Mouse (Mus musculus) neutrophil, adult 83 days (primary cell): Measurements from ENCODE around the gene Rpl36al. TPM values are rescaled to one million over a fixed set of nuclear protein-coding genes. Genes with fewer than 3 reads are reported as not detected.

Experiments
- total RNA-seq, 2 experiments: library from RNA; stranded (reverse); gene quantifications; one replicate each; pipeline ENCODE4 v1.2.4; 2023

The Rpl36al gene
- 100 to 1,000 TPM; 236 to 244 TPM for total RNA-seq

DNA sequence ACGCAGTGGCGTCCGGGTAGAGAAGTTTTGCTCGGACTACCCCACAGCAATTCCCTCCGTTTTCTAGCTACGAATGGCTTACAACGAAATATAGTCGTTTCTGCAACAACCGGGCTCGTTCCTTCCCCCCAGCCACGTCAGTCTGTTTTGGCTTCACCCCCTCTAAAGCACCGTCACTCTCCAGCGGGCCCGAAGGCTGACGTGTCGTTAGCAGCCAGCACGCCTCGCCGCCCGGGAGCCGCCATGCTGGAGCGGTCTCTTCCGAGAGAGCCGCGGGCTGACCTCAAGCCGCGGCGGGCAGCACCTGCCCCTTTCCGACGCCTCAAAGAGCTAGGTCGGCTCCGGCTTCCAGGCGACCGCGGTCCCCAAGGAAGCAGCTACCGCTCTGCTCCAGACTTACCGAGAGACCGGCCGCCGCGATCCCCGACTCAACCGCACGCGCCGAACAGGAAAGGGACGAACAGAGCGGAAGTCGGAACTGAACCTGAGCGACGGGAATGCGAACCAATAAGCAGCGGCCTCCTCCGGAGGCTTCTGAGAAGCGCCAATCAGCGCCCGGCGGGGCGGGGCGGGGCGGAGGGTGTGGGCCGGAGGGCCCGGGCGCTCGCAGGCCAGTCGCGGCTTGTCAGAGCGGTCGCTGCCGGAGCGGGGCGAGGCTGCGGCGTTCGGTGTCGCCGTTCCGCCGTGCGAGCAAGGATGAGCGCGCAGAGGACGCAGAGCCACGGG is at the start of gene Rpl36al, which contains the start of gene Mgat2:
TSS of gene Rpl36al (minus strand) at position 501 of the 726 bp plus-strand sequence.
TSS of gene Mgat2 (plus strand) at position 575 of the 726 bp plus-strand sequence.

DNA sequence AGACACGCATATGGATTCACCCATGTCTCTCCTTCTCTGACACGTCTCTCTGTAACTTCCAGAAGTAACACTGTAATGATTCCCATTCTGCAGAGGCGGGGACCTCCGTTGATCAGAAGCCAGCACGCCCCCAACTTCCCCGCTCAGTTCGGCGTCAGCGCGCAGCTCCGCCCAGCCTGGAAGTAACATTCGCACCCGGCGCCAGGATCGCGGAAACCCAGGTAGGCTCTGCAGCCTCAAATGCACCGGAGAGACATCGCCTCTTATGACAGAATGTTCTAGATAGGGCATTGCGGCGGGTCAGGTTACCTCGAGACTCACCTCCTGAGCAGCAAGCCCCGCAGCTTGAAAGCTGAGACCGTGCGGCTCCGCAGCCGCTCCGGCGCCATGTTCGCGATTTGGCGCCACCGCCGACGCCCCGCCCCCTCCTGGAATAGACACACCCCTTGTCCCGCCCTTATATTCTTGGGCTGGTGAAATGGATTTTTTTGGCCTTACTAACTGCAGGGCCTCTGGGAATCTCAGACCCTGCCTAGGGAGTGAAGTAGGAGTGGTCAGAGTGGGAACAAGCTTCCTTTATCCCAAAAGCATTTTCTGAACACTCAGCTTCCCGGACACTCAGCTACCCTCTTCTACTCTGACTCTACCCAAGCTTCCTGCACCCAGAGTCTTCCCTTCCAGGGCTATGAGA is 44.0 kb upstream of the Rpl36al start, which contains the start of gene Pole2:
TSS of gene Pole2 (minus strand) at position 420 of the 691 bp plus-strand sequence.

DNA sequence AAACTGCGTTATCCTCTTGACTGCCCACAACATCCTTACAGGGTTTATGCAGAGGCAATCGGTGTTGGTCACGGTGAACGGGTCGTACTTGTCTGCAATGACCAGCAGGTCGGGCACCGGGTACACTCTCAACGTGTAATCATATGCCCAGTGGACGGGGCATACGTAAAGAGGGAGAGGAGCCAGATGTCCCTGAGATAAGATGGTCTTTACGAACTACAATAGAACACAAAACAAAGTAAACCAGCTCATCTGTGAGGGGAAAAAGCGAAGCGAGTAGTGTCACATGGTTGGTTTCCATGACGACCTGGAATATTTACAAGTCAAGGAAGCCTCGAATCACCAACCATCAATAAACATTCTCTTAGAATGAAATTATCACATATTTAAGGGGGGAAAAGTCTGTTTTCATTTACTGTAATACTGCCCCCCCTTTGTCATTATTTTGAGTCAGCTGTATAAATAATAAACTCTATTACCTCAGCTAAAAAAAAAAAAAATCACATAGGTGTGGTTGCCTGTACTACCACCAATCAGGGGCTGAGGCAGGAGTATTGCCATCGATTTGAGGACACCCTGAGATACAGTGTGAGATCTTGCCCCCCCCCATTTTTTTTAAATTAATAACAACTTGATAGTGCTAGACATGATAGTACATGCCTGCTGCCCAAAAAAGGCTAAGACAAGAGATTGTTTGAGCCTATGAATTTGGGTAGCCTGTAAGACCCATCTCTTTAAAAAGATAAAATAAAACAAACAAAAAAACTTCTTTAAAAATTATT is 20.4 kb upstream of the Rpl36al start, which contains the start of gene Gm49384:
TSS of gene Gm49384 (minus strand) at position 216 of the 782 bp plus-strand sequence.

DNA sequence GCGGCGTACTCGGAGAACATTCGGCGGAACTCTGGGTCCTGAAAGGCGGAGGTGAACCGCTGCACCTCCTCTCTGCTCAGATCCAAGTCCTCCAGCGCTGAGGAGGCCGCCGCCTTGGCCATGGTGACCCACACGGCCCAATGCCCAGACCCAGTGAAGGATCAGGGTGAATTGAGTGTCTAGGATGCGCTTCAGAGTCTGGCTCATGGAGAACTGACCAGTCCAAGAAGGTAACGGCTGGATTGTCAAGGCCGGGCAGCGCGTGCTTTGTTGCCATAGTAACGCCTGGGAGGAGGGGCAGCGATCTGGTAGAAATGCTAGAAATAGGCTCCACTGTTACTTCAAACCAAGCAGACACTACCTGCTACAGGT is 14.3 kb upstream of the Rpl36al start, which contains the start of gene Dnaaf2:
TSS of gene Dnaaf2 (minus strand) at position 266 of the 372 bp plus-strand sequence.

DNA sequence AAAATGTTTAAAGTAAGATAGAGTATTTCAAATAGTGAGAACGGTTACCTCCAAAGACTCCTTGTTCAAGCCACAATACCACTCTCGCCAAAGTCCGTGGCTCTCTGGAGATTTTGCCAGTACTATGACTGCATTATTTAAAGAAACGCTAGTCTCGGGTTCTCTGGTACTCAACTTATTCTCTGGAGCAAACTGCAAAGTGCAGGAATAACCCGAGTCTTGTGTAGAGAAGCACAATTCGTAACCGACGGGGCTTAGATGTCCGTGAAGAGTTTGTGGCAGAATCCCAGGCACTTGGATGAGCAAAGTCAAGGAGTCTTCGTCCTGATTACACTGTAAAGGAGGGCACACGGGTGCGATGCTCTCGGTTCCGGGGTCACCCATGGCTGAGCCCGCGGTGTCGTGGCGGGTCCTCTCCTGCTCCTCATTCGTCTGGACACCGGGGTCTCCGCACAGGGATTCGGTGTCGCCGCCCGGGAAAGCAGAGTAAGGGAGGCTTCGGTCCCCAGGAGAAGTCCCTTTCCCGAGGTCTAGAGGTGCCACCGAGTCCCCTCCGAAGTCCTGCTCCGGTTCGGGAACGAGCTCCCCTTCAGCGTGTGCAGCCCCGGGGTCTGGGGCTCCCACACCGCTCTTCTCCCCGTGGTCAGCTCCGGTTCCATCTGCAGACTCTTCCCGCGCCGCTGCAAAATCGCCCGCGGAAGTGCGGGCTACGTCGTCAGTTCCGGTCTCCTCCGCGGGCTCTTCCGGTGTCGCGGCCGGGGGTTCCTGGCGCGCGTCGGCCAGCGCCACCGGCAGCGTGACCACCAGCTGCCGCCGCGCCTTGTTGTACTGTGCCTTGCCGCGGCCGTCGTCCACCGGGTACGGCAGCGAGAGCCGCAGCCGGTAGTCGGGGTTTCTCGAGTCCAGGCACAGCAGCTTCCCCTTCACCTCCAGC is 12.8 kb upstream of the Rpl36al start, which contains the start of gene Gm49383:
TSS of gene Gm49383 (minus strand) at position 661 of the 934 bp plus-strand sequence.

DNA sequence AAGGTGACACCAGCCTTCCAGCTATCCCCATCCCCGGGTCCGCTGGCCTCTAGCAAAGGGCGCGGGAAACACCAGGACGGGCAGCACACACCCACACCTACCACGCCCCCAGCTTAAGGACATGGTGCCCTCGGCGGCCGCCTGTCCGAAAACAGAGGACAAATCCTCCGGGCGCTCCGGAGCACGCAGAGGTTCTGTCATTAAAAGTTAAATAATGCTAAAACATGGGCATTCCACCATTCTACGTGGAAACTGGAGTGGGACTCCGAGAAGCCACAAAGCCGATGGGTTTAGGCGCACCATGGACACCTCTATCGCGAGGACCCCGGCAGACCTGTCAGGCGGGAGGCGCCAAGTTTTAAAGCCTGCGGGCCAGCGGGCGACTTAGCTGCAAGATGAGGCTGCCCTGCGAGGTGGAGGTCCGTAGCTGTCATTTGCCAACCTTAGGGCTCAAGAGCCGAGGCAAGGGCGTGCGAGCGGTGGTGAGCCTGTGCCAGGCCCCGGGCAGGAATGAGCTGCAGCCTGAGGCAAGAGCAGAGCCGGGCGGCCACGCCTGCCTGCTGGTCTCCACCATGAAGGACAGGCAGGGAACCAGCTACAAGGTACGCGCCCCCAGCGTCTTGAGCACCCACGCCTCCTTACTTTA is 15.3 kb downstream of the Rpl36al start, which contains the start of gene Lrr1:
TSS of gene Lrr1 (plus strand) at position 354 of the 646 bp plus-strand sequence.

DNA sequence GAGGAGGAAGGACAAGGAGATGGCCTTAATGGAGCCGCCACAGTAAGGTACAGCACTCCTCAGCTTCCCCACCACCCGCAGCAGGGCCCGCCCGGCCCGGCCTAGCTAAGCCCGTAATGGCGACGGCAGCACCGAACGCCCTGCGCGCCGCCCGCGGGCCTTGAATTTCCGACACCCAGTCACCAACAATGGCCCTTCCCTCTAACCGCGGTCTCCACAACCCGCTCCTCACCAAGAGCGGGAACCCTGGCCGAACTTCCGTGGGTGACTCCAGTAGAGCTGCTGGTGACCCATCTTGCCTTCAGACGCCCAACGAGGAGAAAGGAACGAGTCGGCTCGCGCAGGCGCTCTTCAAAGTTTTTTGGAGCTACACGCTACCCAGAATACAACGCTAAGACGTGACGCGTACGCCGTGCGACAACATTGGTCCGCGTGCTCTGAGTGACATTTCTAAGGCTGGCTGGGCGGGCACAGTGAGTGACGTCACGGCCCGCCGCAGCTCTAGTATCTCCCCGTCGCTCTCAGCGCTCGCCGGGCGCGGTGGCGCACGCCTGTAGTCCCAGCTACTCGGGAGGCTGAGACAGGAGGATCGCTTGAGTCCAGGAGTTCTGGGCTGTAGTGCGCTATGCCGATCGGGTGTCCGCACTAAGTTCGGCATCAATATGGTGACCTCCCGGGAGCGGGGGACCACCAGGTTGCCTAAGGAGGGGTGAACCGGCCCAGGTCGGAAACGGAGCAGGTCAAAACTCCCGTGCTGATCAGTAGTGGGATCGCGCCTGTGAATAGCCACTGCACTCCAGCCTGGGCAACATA is 24.9 kb downstream of the Rpl36al start, which contains the start of gene Rps29:
TSS of gene Rps29 (minus strand) at position 422 of the 813 bp plus-strand sequence.

Other genes with a start within 250 kb of the Rpl36al start
- gene Rps29, start 24.9 kb downstream of the Rpl36al start, total RNA-seq = 1,000 to 10,000 TPM; 1,662 to 1,683 TPM
- gene Lrr1, start 15.3 kb downstream of the Rpl36al start, total RNA-seq = 1 to 10 TPM; 4.7 to 5.9 TPM
- 10 to 100 TPM; 31.6 to 34.1 TPM for gene Mgat2, start 74 bp upstream of the Rpl36al start, total RNA-seq
- gene Gm49383, start 13.0 kb upstream of the Rpl36al start, total RNA-seq = 1 to 10 TPM; 5.2 to 5.5 TPM
- 1 to 10 TPM; 1.5 to 1.8 TPM for gene Dnaaf2, start 14.3 kb upstream of the Rpl36al start, total RNA-seq
- gene Gm49384, start 20.2 kb upstream of the Rpl36al start, total RNA-seq = 1 to 10 TPM; 7.3 to 7.7 TPM
- 10 to 100 TPM; 11.0 to 11.7 TPM for gene Pole2, start 44.1 kb upstream of the Rpl36al start, total RNA-seq
- gene Klhdc1, start 57.1 kb upstream of the Rpl36al start, total RNA-seq = 1 to 10 TPM in 1 of 2 experiments, under 1 TPM in 1; 0.51 to 1.0 TPM
- 10 to 100 TPM; 21.8 to 22.7 TPM for gene Klhdc2, start 112.6 kb upstream of the Rpl36al start, total RNA-seq
- gene Nemf, start 173.1 kb upstream of the Rpl36al start, total RNA-seq = 10 to 100 TPM; 28.9 to 36.5 TPM
- 100 to 1,000 TPM; 129 to 130 TPM for gene Arf6, start 188.1 kb upstream of the Rpl36al start, total RNA-seq
- gene Gm9887, start 188.4 kb upstream of the Rpl36al start, total RNA-seq = not detected